ENCODE assay signal across 8 mouse cellular contexts in the genomic region with DNA sequence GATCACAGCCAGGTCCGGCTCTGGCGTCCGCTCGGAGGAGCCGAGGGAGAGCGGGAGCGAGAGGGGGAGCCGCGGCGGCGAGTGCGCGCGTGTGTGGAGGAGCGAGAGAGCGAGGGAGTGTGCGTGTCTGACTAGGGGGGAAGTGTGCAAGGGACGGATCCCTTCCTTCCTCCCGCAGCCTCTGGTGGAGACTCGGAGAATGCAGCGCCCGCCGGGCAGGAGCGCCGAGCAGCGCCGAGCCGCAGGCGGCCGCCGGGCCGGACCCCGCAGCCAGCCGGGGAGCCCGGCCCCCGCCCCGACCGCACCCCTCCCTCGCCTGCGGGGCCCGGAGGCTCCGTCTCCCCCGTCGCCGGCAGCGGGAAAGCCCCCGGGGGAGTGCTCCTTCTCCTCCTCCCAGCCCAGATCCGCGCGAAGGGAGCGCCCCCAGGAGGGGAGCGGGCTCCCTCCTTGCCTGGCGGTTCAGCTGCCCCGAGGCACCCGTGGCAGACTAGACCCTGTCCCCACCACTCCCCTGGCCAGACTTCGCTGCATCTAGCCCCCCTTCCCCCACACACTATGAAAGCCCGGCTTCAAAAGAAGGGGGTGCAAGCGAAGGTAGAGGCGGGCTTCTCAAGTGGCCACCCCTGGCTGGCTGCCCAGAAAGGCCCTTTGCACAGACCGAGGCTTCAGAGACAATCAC. TPM values are rescaled to one million over a fixed set of nuclear protein-coding genes. Genes with fewer than 3 reads are reported as not detected.
DNase-seq lines count a peak whose midpoint lies in the region; ATAC-seq lines count a peak whose summit lies in the region.

A gene (minus strand): TSS at position 241 of the 679 bp plus-strand sequence.

- DNase-seq in T-cell, adult 2 months (ENCODE audit: low spot score): peak; percentile 8
- peak; percentile 85 for DNase-seq in cerebellum, adult 9-11 months
- peak; percentile 62 to 73 for DNase-seq in frontal cortex, postnatal 10 days (ENCODE audit: low spot score in 2 of 2)
- peak; percentile 84 for DNase-seq in hindbrain, embryonic 11.5 days (ENCODE audit: low spot score)
- peak; percentile 59 to 69 for DNase-seq in layer of hippocampus, postnatal 25 days (ENCODE audit: extremely low spot score in 1 of 2, low spot score in 1 of 2)
- DNase-seq in ovary, adult 18-20 months (ENCODE audit: low spot score): peak; percentile 11
- peak; percentile 47 to 76 for DNase-seq in urinary bladder, postnatal 4 days (ENCODE audit: low spot score in 2 of 2)

- WGBS in hindbrain, embryonic 11.5 days: under 1% methylated on average over 29 of the region's 60 CpGs
- WGBS in lung, embryonic 15.5 days: 1% methylated on average over 31 of the region's 60 CpGs

- peak; percentile 81 for ATAC-seq in hindbrain, embryonic 11.5 days (ENCODE audit: low FRiP score)
- ATAC-seq in lung, embryonic 15.5 days (ENCODE audit: borderline replicate concordance, extremely low read depth, low FRiP score, low TSS enrichment): peak; percentile 72

- peaks cover 69% of the 10 kb centered on the region for H3K27me3 ChIP-seq in hindbrain, embryonic 11.5 days (ENCODE audit: control insufficient read depth, insufficient read depth, low read length)
- peaks cover 98% of the 10 kb centered on the region for H3K27me3 ChIP-seq in lung, embryonic 15.5 days

- peak within 1 kb of the TSS; percentile 73 for H3K4me3 ChIP-seq in hindbrain, embryonic 11.5 days (ENCODE audit: low read depth, low read length)
- peak within 1 kb of the TSS; percentile 57 for H3K4me3 ChIP-seq in lung, embryonic 15.5 days

- peak within 1 kb of the TSS; percentile 79 for H3K27ac ChIP-seq in hindbrain, embryonic 11.5 days (ENCODE audit: low read depth, low read length)
- no peak within 1 kb of the TSS for H3K27ac ChIP-seq in lung, embryonic 15.5 days

- peak within 1 kb of the TSS; percentile 80 for H3K9ac ChIP-seq in hindbrain, embryonic 11.5 days (ENCODE audit: low read depth, low read length)
- H3K9ac ChIP-seq in lung, embryonic 15.5 days: peak within 1 kb of the TSS; percentile 50

- H3K36me3 ChIP-seq in hindbrain, embryonic 11.5 days (ENCODE audit: control insufficient read depth, insufficient read depth, low read length): no peaks in the 10 kb centered on the region
- no peaks in the 10 kb centered on the region for H3K36me3 ChIP-seq in lung, embryonic 15.5 days

- H3K4me2 ChIP-seq in hindbrain, embryonic 11.5 days (replicated peaks; ENCODE audit: low read depth, low read length): peak within 1 kb of the TSS; percentile 98
- peak within 1 kb of the TSS; percentile 97 for H3K4me2 ChIP-seq in lung, embryonic 15.5 days

- H3K9me3 ChIP-seq in hindbrain, embryonic 11.5 days (ENCODE audit: control insufficient read depth, low read length): no peaks in the 10 kb centered on the region
- no peaks in the 10 kb centered on the region for H3K9me3 ChIP-seq in lung, embryonic 15.5 days

- peaks cover 6% of the 10 kb centered on the region for H3K4me1 ChIP-seq in hindbrain, embryonic 11.5 days (replicated peaks; ENCODE audit: control insufficient read depth, insufficient read depth, low read length)
- peaks cover 20% of the 10 kb centered on the region for H3K4me1 ChIP-seq in lung, embryonic 15.5 days

RNA-seq across cellular contexts. Expression of the gene that starts here (rescaled TPM):
- 4.6 and 5.6 TPM in 2 replicates for polyA plus RNA-seq in hindbrain, embryonic 11.5 days (2014; fragmentation: Nextera tagmentation; extraction: Ambion mirVana)
- total RNA-seq in layer of hippocampus, postnatal 25 days (2021): 10 to 100 TPM; 12.9 to 13.0 TPM
- 1.0 and 1.1 TPM in 2 replicates for polyA plus RNA-seq in lung, embryonic 15.5 days (2015; fragmentation: Nextera tagmentation; extraction: Ambion mirVana)

Comparison
In these comparisons a context has a peak if more than half of its experiments do, and no peak if none do; other contexts are left out.
1. DNase-seq: peak in every context shown above with its lines; median percentile 85 in cerebellum, adult 9-11 months; 84 in hindbrain, embryonic 11.5 days; 68 in frontal cortex, postnatal 10 days; 64 in layer of hippocampus, postnatal 25 days; 62 in urinary bladder, postnatal 4 days; 11 in ovary, adult 18-20 months; 8 in T-cell, adult 2 months.